Mouse (Mus musculus): ENCODE data around the gene U2af1l4. TPM values are rescaled to one million over a fixed set of nuclear protein-coding genes. Genes with fewer than 3 reads are reported as not detected.
A peak's percentile ranks its signal among the peaks of the same experiment; 100 is the strongest.

The U2af1l4 gene
- polyA plus RNA-seq, 1 experiment from 2014 or later, result 102 TPM

- 0 out of 2 replicates have a peak, but pooled peaks cover 3% of the 10 kb centered on the region for H3K27me3 ChIP-seq
- H3K4me3 ChIP-seq (replicated peaks), result no peak overlapping the region
- peaks cover 6% of the 10 kb centered on the region for H3K36me3 ChIP-seq
- H3K4me1 ChIP-seq, result peaks cover 26% of the 10 kb centered on the region
- no peak overlapping the region for H3K4me2 ChIP-seq
- H3K9ac ChIP-seq, result no peak overlapping the region; the same call in 1 of the 2 replicates
- H3K27ac ChIP-seq, result no peak overlapping the region
- H3K9me3 ChIP-seq (replicated peaks), result no peaks in the 10 kb centered on the region
- 89% methylated on average over 9 of the region's 9 CpGs for WGBS
- no peak for ATAC-seq (replicated peaks; ENCODE audit: low FRiP score)
Observed at GRCm38 (mm10) chr7:30590927-30591604, 28.0 kb downstream of the U2af1l4 start.

- peaks cover 23% of the 10 kb centered on the region for H3K4me1 ChIP-seq
- no peak overlapping the region for H3K27ac ChIP-seq
- H3K27me3 ChIP-seq, result 0 out of 2 replicates have a peak, but pooled peaks cover 3% of the 10 kb centered on the region
- no peak overlapping the region for H3K4me3 ChIP-seq (replicated peaks)
- no peak overlapping the region for H3K4me2 ChIP-seq
- peaks cover 1% of the 10 kb centered on the region for H3K36me3 ChIP-seq
- 61% methylated on average over 4 of the region's 4 CpGs for WGBS
- H3K9ac ChIP-seq, result no peak overlapping the region
- ATAC-seq (replicated peaks; ENCODE audit: low FRiP score), result no peak
- no peaks in the 10 kb centered on the region for H3K9me3 ChIP-seq (replicated peaks)
Observed at GRCm38 (mm10) chr7:30591605-30591951, 28.5 kb downstream of the U2af1l4 start.

GRCm38 (mm10) chr7:30592772-30593423 is 29.8 kb downstream of the U2af1l4 start:
- H3K4me1 ChIP-seq, result peaks cover 11% of the 10 kb centered on the region
- H3K27me3 ChIP-seq, result 0 out of 2 replicates have a peak, but pooled peaks cover 3% of the 10 kb centered on the region
- H3K9ac ChIP-seq, result no peak overlapping the region
- H3K4me2 ChIP-seq, result no peak overlapping the region
- no peaks in the 10 kb centered on the region for H3K36me3 ChIP-seq
- ATAC-seq (replicated peaks; ENCODE audit: low FRiP score), result no peak
- WGBS, result 48% methylated on average over 5 of the region's 5 CpGs
- no peaks in the 10 kb centered on the region for H3K9me3 ChIP-seq (replicated peaks)
- no peak overlapping the region for H3K27ac ChIP-seq
- H3K4me3 ChIP-seq (replicated peaks), result no peak overlapping the region

- peaks cover 11% of the 10 kb centered on the region for H3K4me1 ChIP-seq
- H3K9ac ChIP-seq, result no peak overlapping the region
- ATAC-seq (replicated peaks; ENCODE audit: low FRiP score), result no peak
- H3K27ac ChIP-seq, result no peak overlapping the region
- no peak overlapping the region for H3K4me2 ChIP-seq
- 82% methylated on average over 10 of the region's 10 CpGs for WGBS
- no peak overlapping the region for H3K4me3 ChIP-seq (replicated peaks)
- no peaks in the 10 kb centered on the region for H3K9me3 ChIP-seq (replicated peaks)
- 0 out of 2 replicates have a peak, but pooled peaks cover 3% of the 10 kb centered on the region for H3K27me3 ChIP-seq
- H3K36me3 ChIP-seq, result no peaks in the 10 kb centered on the region
Observed at GRCm38 (mm10) chr7:30593579-30594509, 30.7 kb downstream of the U2af1l4 start.

GRCm38 (mm10) chr7:30594510-30595024 is 31.5 kb downstream of the U2af1l4 start:
- H3K9me3 ChIP-seq (replicated peaks), result no peaks in the 10 kb centered on the region
- no peak for ATAC-seq (replicated peaks; ENCODE audit: low FRiP score)
- no peaks in the 10 kb centered on the region for H3K36me3 ChIP-seq
- H3K27me3 ChIP-seq, result 0 out of 2 replicates have a peak, but pooled peaks cover 3% of the 10 kb centered on the region
- no peak overlapping the region for H3K4me2 ChIP-seq
- WGBS, result 61% methylated on average over 4 of the region's 4 CpGs
- no peak overlapping the region for H3K27ac ChIP-seq
- no peak overlapping the region for H3K4me3 ChIP-seq (replicated peaks)
- peaks cover 12% of the 10 kb centered on the region for H3K4me1 ChIP-seq
- no peak overlapping the region for H3K9ac ChIP-seq

GRCm38 (mm10) chr7:30596093-30596492 is 33.0 kb downstream of the U2af1l4 start:
- H3K9ac ChIP-seq, result no peak overlapping the region
- no peak for ATAC-seq (replicated peaks; ENCODE audit: low FRiP score)
- H3K4me1 ChIP-seq, result peaks cover 14% of the 10 kb centered on the region
- no peak overlapping the region for H3K4me3 ChIP-seq (replicated peaks)
- no peaks in the 10 kb centered on the region for H3K9me3 ChIP-seq (replicated peaks)
- 0 out of 2 replicates have a peak, but pooled peaks cover 3% of the 10 kb centered on the region for H3K27me3 ChIP-seq
- no peak overlapping the region for H3K4me2 ChIP-seq
- H3K36me3 ChIP-seq, result no peaks in the 10 kb centered on the region
- H3K27ac ChIP-seq, result no peak overlapping the region
- WGBS, result 86% methylated on average over 5 of the region's 5 CpGs

- Histone ChIP-seq H3K9me3 (replicated peaks) (no peaks in the 10 kb centered on the region), H3K27ac (no peak overlapping the region), H3K4me1 (peaks cover 14% of the 10 kb centered on the region), H3K27me3 (0 out of 2 replicates have a peak, but pooled peaks cover 3% of the 10 kb centered on the region), H3K4me2 (no peak overlapping the region), H3K4me3 (replicated peaks) (no peak overlapping the region), H3K36me3 (no peaks in the 10 kb centered on the region), H3K9ac (no peak overlapping the region)
- WGBS, result 81% methylated on average over 5 of the region's 5 CpGs
- ATAC-seq (replicated peaks; ENCODE audit: low FRiP score), result no peak
Observed at GRCm38 (mm10) chr7:30596811-30597210, 33.7 kb downstream of the U2af1l4 start.

GRCm38 (mm10) chr7:30598786-30599185 is 35.7 kb downstream of the U2af1l4 start, which contains the start of gene Zbtb32:
TSS of gene Zbtb32 (minus strand) at chr7:30598909.
- Histone ChIP-seq H3K4me3 (replicated peaks) (no peak within 1 kb of the TSS), H3K36me3 (no peaks in the 10 kb centered on the region), H3K4me1 (peaks cover 29% of the 10 kb centered on the region), H3K4me2 (peak within 1 kb of the TSS; percentile 27; the same call in 1 of the 2 replicates), H3K9ac (no peak within 1 kb of the TSS), H3K27ac (peak within 1 kb of the TSS; percentile 67), H3K9me3 (replicated peaks) (no peaks in the 10 kb centered on the region), H3K27me3 (0 out of 2 replicates have a peak, but pooled peaks cover 3% of the 10 kb centered on the region)
- no peak for ATAC-seq (replicated peaks; ENCODE audit: low FRiP score)
- WGBS, result 95% methylated on average over 12 of the region's 12 CpGs

GRCm38 (mm10) chr7:30599933-30600353 is 36.8 kb downstream of the U2af1l4 start:
- H3K9ac ChIP-seq, result no peak overlapping the region
- H3K36me3 ChIP-seq, result no peaks in the 10 kb centered on the region
- peak; percentile 93 for ATAC-seq (replicated peaks; ENCODE audit: low FRiP score)
- H3K27ac ChIP-seq, result peak overlapping the region; percentile 67
- under 1% methylated on average over 16 of the region's 16 CpGs for WGBS
- H3K4me3 ChIP-seq (replicated peaks), result no peak overlapping the region
- peak overlapping the region; percentile 27; the same call in 1 of the 2 replicates for H3K4me2 ChIP-seq
- peaks cover 38% of the 10 kb centered on the region for H3K4me1 ChIP-seq
- no peaks in the 10 kb centered on the region for H3K27me3 ChIP-seq
- H3K9me3 ChIP-seq (replicated peaks), result no peaks in the 10 kb centered on the region

GRCm38 (mm10) chr7:30600651-30601050 is 37.5 kb downstream of the U2af1l4 start:
- Histone ChIP-seq H3K9me3 (replicated peaks) (no peaks in the 10 kb centered on the region), H3K4me1 (peaks cover 38% of the 10 kb centered on the region), H3K27me3 (no peaks in the 10 kb centered on the region), H3K4me2 (0 out of 2 replicates have a peak overlapping the region, but pooled peaks have one; percentile 27), H3K4me3 (replicated peaks) (no peak overlapping the region), H3K36me3 (no peaks in the 10 kb centered on the region), H3K9ac (no peak overlapping the region), H3K27ac (peak overlapping the region; percentile 67)
- 70% methylated on average over 7 of the region's 7 CpGs for WGBS
- peak; percentile 9; the same call in 1 of the 2 replicates for ATAC-seq (replicated peaks; ENCODE audit: low FRiP score)

- H3K36me3 ChIP-seq, result no peaks in the 10 kb centered on the region
- H3K4me3 ChIP-seq (replicated peaks), result no peak overlapping the region
- no peak overlapping the region for H3K9ac ChIP-seq
- H3K4me1 ChIP-seq, result peaks cover 38% of the 10 kb centered on the region
- no peak overlapping the region for H3K4me2 ChIP-seq
- H3K27ac ChIP-seq, result peak overlapping the region; percentile 82
- H3K9me3 ChIP-seq (replicated peaks), result no peaks in the 10 kb centered on the region
- 22% methylated on average over 3 of the region's 3 CpGs for WGBS
- no peaks in the 10 kb centered on the region for H3K27me3 ChIP-seq
- ATAC-seq (replicated peaks; ENCODE audit: low FRiP score), result 0 out of 2 replicates have a peak, but pooled peaks have one; percentile 61
Observed at GRCm38 (mm10) chr7:30602583-30602982, 39.5 kb downstream of the U2af1l4 start.

Measured in kidney, embryonic 15.5 days (tissue).